21 mouse cellular contexts compared by ENCODE assay signal in the genomic region with DNA sequence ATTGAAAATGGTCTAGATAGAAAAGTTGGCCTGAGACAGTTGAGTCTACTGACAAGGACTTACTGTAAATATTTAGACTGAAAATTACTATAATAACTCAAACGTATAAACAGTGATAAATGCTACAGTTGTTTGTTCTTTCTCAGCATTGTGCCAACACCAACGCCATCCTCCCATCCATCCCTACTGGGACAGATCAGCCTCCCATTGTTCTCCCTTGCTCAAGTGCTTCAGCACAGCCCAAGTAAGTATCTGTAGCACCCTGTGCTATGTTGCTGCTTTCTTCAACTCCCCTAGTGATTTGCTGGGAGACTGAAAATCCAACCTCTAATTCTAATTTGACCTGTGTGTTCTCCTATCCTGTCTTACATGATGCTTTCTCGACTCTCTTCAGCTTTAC.
DNase-seq lines count a peak whose midpoint lies in the region; ATAC-seq and TF ChIP-seq lines count a peak whose summit lies in the region.
"Had no signal": no experiment of that assay in that cellular context is flagged by ENCODE, and none has a peak within 500 bp of the region (broad histone marks: within the 10 kb centered on the region; RNA-seq: fewer than 3 reads in every experiment).

No protein-coding gene starts in this region.

- WGBS in lung, embryonic 14.5 days, result 55% methylated on average over 3 of the region's 3 CpGs
- WGBS in lung, adult 2 months, result 55% methylated on average over 3 of the region's 3 CpGs
- 44% methylated on average over 3 of the region's 3 CpGs for WGBS in lung, embryonic 16.5 days
- 49% methylated on average over 3 of the region's 3 CpGs for WGBS in lung, postnatal 0 days

- TF ChIP-seq CTCF in lung, embryonic 14.5 days (IDR thresholded peaks at IDR 0.05; ENCODE audit: low read depth), result no peak
- no peak for TF ChIP-seq CTCF in lung, adult 2 months (IDR thresholded peaks at IDR 0.05; ENCODE audit: insufficient read depth, low read length)
- no peak for TF ChIP-seq CTCF in lung, postnatal 0 days (IDR thresholded peaks at IDR 0.05)

- peak; percentile 62; the same call in 1 of the 2 replicates for ATAC-seq in lung, embryonic 14.5 days (ENCODE audit: insufficient read depth)
- ATAC-seq in lung, embryonic 16.5 days (ENCODE audit: low read depth), result peak; percentile 74
- no peak for ATAC-seq in lung, postnatal 0 days
- ATAC-seq: forebrain, embryonic 14.5 days; forebrain, embryonic 16.5 days had no signal

- H3K4me2 ChIP-seq in lung, embryonic 14.5 days, result no peak overlapping the region
- H3K4me2 ChIP-seq in lung, embryonic 16.5 days (ENCODE audit: low read depth, low read length), result no peak overlapping the region
- no peak overlapping the region for H3K4me2 ChIP-seq in lung, postnatal 0 days (replicated peaks; ENCODE audit: low read depth, low read length)
- H3K4me2 ChIP-seq: embryonic facial prominence, embryonic 13.5 days; embryonic facial prominence, embryonic 15.5 days; forebrain, embryonic 12.5 days had no signal

- no peak for TF ChIP-seq POLR2A in lung, adult 2 months (IDR thresholded peaks at IDR 0.05; ENCODE audit: borderline replicate concordance, extremely low read depth, low read depth, low read length)

- H3K36me3 ChIP-seq in lung, embryonic 14.5 days (ENCODE audit: insufficient read depth), result no peaks in the 10 kb centered on the region
- H3K36me3 ChIP-seq in lung, embryonic 16.5 days (ENCODE audit: control insufficient read depth, insufficient read depth, low read length), result no peaks in the 10 kb centered on the region
- no peaks in the 10 kb centered on the region for H3K36me3 ChIP-seq in lung, postnatal 0 days (ENCODE audit: insufficient read depth, low read length)
- H3K36me3 ChIP-seq: embryonic facial prominence, embryonic 13.5 days; embryonic facial prominence, embryonic 15.5 days; forebrain, embryonic 10.5 days; forebrain, embryonic 12.5 days had no signal

- DNase-seq in lung, embryonic 14.5 days, result peak; percentile 38
- DNase-seq in lung, adult 2 months, result no peak
- DNase-seq in lung, postnatal 0 days (ENCODE audit: low spot score), result no peak
- DNase-seq: adrenal gland, adult 2 months; adrenal gland, postnatal 10 days; adrenal gland, postnatal 25 days; cerebellum, adult 11 months; cerebellum, adult 18-20 months; cerebellum, adult 8-10 months; cerebellum, adult 9-11 months; cerebellum, postnatal 14 days; cerebellum, postnatal 36 days; embryo, embryonic 11 days had no signal

- no peak overlapping the region for H3K4me3 ChIP-seq in lung, embryonic 14.5 days (ENCODE audit: low read depth, low read length)
- no peak overlapping the region for H3K4me3 ChIP-seq in lung, adult 2 months (replicated peaks; ENCODE audit: extremely low read depth, low read depth, low read length)
- no peak overlapping the region for H3K4me3 ChIP-seq in lung, embryonic 16.5 days (ENCODE audit: low read length)
- H3K4me3 ChIP-seq in lung, postnatal 0 days (ENCODE audit: low read depth, low read length), result no peak overlapping the region
- H3K4me3 ChIP-seq: embryonic facial prominence, embryonic 13.5 days; embryonic facial prominence, embryonic 15.5 days; erythroblast, embryonic 14.5 days; forebrain, embryonic 10.5 days; forebrain, embryonic 12.5 days had no signal

- H3K9ac ChIP-seq in lung, embryonic 14.5 days, result no peak overlapping the region
- no peak overlapping the region for H3K9ac ChIP-seq in lung, embryonic 16.5 days (ENCODE audit: low read length)
- no peak overlapping the region for H3K9ac ChIP-seq in lung, postnatal 0 days (replicated peaks; ENCODE audit: low read depth)
- H3K9ac ChIP-seq: embryonic facial prominence, embryonic 13.5 days; embryonic facial prominence, embryonic 15.5 days; forebrain, embryonic 12.5 days had no signal

- TF ChIP-seq EP300 in lung, postnatal 0 days (IDR thresholded peaks at IDR 0.05), result no peak

- no peaks in the 10 kb centered on the region for H3K9me3 ChIP-seq in lung, embryonic 14.5 days (ENCODE audit: low read depth, low read length)
- H3K9me3 ChIP-seq in lung, embryonic 16.5 days (ENCODE audit: control insufficient read depth, low read length), result no peaks in the 10 kb centered on the region
- no peaks in the 10 kb centered on the region for H3K9me3 ChIP-seq in lung, postnatal 0 days (ENCODE audit: low read length)
- H3K9me3 ChIP-seq: embryonic facial prominence, embryonic 13.5 days; embryonic facial prominence, embryonic 15.5 days; forebrain, embryonic 10.5 days; forebrain, embryonic 12.5 days had no signal

- H3K4me1 ChIP-seq in lung, embryonic 14.5 days (ENCODE audit: insufficient read depth), result no peaks in the 10 kb centered on the region
- H3K4me1 ChIP-seq in lung, adult 2 months (ENCODE audit: control insufficient read depth, insufficient read depth, low read length), result no peaks in the 10 kb centered on the region
- H3K4me1 ChIP-seq in lung, embryonic 16.5 days (replicated peaks; ENCODE audit: control insufficient read depth, insufficient read depth, low read length), result peaks cover 3% of the 10 kb centered on the region; the same call in 1 of the 2 replicates
- H3K4me1 ChIP-seq in lung, postnatal 0 days (ENCODE audit: insufficient read depth, low read depth, low read length), result no peaks in the 10 kb centered on the region
- H3K4me1 ChIP-seq: embryonic facial prominence, embryonic 13.5 days; embryonic facial prominence, embryonic 15.5 days had no signal

- no peaks in the 10 kb centered on the region for H3K27me3 ChIP-seq in lung, embryonic 14.5 days (ENCODE audit: insufficient read depth, low read length)
- no peaks in the 10 kb centered on the region for H3K27me3 ChIP-seq in lung, embryonic 16.5 days (ENCODE audit: control insufficient read depth, insufficient read depth, low read depth, low read length)
- no peaks in the 10 kb centered on the region for H3K27me3 ChIP-seq in lung, postnatal 0 days (replicated peaks; ENCODE audit: insufficient read depth, low read length)
- H3K27me3 ChIP-seq: embryonic facial prominence, embryonic 13.5 days; embryonic facial prominence, embryonic 15.5 days; forebrain, embryonic 12.5 days had no signal

- no peak overlapping the region for H3K27ac ChIP-seq in lung, embryonic 14.5 days (ENCODE audit: low read depth)
- H3K27ac ChIP-seq in lung, embryonic 16.5 days (ENCODE audit: low read length), result no peak overlapping the region
- no peak overlapping the region for H3K27ac ChIP-seq in lung, postnatal 0 days (ENCODE audit: low read length)
- H3K27ac ChIP-seq: embryonic facial prominence, embryonic 13.5 days; embryonic facial prominence, embryonic 15.5 days; forebrain, embryonic 10.5 days; forebrain, embryonic 12.5 days had no signal
